Mouse (Mus musculus) hindbrain, embryonic 15.5 days (tissue): ENCODE measurements around the gene Adcyap1r1. TPM values are rescaled to one million over a fixed set of nuclear protein-coding genes. Genes with fewer than 3 reads are reported as not detected.

Source experiments
- ATAC-seq: fragments of 200-750 bp; cut with Nextera tagmentation; 2 replicates; pipeline ENCODE4 v1.8.0; 2017; ENCODE audit warnings: low read depth, moderate number of reproducible peaks, moderate TSS enrichment; ENCODE audit not compliant: low FRiP score
- H3K27ac ChIP-seq: fragments of 300-500 bp; sonication (generic); replicated peaks from 2 replicates; pipeline ENCODE4 v1.5.1; 2015; ENCODE audit warnings: mild to moderate bottlenecking, inconsistent platforms
- H3K27me3 ChIP-seq: fragments of 300-500 bp; sonication (generic); 2 replicates; pipeline ENCODE4 v1.6.1; 2015; ENCODE audit warnings: control low read depth, inconsistent platforms
- H3K36me3 ChIP-seq: fragments of 300-500 bp; sonication (generic); 2 replicates; pipeline ENCODE4 v1.6.1; 2015; ENCODE audit warnings: control low read depth, inconsistent platforms
- H3K4me1 ChIP-seq: fragments of 300-500 bp; sonication (generic); replicated peaks from 2 replicates; pipeline ENCODE4 v1.6.1; 2015; ENCODE audit warnings: control low read depth, inconsistent platforms
- H3K4me2 ChIP-seq: fragments of 300-500 bp; sonication (generic); 2 replicates; pipeline ENCODE4 v1.6.1; 2015; ENCODE audit warnings: moderate library complexity, mild to moderate bottlenecking, inconsistent platforms
- H3K4me3 ChIP-seq: fragments of 300-500 bp; sonication (generic); 2 replicates; pipeline ENCODE4 v1.5.1; 2015; ENCODE audit warnings: mild to moderate bottlenecking, inconsistent platforms
- H3K9ac ChIP-seq: fragments of 300-500 bp; sonication (generic); 2 replicates; pipeline ENCODE4 v1.6.1; 2015; ENCODE audit warnings: inconsistent platforms
- H3K9me3 ChIP-seq: fragments of 300-500 bp; sonication (generic); 2 replicates; pipeline ENCODE4 v1.6.1; 2016; ENCODE audit warnings: control low read depth, inconsistent platforms
- WGBS: fragments of 180-500 bp; shearing (Covaris S2); methylation state at CpG from one replicate; pipeline ENCODE4 v1.1.7; 2015; 5-methylcytosine and 5-hydroxymethylcytosine counted together
- polyA plus RNA-seq: library from polyadenylated mRNA; unstranded; fragments of >200 nt; fragmentation: Nextera tagmentation; extraction: Ambion mirVana; gene quantifications from 2 replicates; pipeline ENCODE4 v1.2.1, GENCODE M21; 2015

The Adcyap1r1 gene
- polyA plus RNA-seq, 1 experiment from 2014 or later, result 64.1 TPM

DNA sequence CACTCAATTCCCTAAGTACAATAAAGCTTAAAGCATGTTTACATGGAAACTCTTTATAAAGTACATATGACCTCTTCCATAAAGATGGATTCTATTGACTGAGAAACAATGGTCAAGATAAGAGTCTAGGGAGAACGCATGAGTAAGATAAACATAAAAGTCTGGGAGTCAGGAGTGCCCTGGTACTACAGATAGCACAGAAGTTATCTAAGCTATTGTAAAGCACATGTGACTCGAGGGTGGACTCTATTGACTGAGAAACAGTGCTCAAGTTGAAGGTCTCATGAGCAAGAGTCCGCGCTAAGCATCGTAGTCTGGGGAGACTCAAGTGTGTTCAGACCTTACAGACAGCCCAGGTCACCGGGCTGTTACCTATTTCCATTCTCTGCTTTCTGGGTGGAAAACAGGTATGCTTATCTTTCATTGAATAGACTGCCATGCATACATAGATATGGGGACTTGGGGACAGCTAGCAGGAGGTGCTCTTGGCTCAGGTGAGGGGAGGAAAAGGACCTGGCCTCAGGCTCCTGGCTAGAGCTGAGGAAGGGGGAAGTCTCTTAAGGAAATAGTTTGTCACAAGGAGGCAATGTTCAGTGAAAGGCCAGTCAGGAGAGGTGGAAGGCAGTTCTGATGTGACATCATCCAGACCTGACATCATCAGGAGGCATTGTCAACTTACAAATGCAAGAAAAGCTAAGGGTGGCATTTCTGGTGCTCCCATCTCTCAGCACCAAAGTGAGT lies 57.5 kb downstream of the Adcyap1r1 start:
- no peak for ATAC-seq
- no peak overlapping the region for H3K4me3 ChIP-seq
- no peak overlapping the region for H3K4me2 ChIP-seq
- peaks cover 7% of the 10 kb centered on the region; the same call in 1 of the 2 replicates for H3K4me1 ChIP-seq
- WGBS, result 85% methylated on average over 6 of the region's 6 CpGs
- H3K9me3 ChIP-seq, result no peaks in the 10 kb centered on the region
- no peak overlapping the region for H3K9ac ChIP-seq
- no peaks in the 10 kb centered on the region for H3K27me3 ChIP-seq
- no peaks in the 10 kb centered on the region for H3K36me3 ChIP-seq
- H3K27ac ChIP-seq, result no peak overlapping the region

DNA sequence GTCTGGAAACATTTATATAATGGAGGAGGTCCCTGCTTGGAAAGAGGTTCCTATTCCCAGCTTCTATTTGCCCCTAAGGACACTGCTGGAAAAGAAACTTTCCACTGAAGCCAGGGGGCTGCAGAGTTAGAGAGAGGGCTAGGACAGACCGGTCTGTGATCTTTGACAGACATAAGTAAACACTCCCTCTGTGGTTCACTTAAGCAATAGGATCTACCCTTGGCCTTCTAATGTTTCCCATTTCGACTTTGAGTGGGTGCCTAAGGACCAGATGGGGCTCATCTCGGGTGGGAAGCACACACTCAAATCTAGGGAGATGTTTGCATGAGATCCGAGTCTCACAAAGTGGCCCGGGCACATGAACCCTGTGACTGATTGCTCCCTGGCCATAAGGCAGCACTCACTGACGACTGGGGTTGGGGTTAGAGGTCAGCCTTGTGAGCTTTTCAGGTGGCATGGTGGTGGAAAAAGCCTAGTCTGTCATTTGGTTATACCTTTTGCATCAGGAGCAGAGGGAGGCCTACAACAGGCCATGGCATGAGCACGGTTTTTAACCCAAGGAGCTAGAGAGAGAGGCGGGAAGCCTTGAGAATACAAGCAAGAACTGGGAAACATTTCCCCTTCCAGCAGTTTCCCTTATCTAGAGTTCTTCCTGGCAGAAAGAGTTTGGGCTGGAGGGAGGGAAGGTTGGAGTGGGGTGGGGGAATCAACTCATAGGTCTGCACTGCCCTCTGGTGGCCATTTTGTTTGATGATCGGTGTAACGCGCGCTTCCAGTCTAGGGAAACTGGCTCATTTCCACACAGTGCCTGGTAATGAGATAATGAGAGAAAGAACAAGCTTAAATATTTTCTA lies 59.7 kb downstream of the Adcyap1r1 start:
- Histone ChIP-seq H3K36me3 (no peaks in the 10 kb centered on the region), H3K9ac (no peak overlapping the region), H3K4me2 (peak overlapping the region; percentile 16; the same call in 1 of the 2 replicates), H3K27me3 (no peaks in the 10 kb centered on the region), H3K4me1 (peaks cover 7% of the 10 kb centered on the region; the same call in 1 of the 2 replicates), H3K4me3 (no peak overlapping the region), H3K9me3 (peaks cover 5% of the 10 kb centered on the region; the same call in 1 of the 2 replicates), H3K27ac (no peak overlapping the region)
- 36% methylated on average over 12 of the region's 12 CpGs for WGBS
- peak; percentile 91 for ATAC-seq

DNA sequence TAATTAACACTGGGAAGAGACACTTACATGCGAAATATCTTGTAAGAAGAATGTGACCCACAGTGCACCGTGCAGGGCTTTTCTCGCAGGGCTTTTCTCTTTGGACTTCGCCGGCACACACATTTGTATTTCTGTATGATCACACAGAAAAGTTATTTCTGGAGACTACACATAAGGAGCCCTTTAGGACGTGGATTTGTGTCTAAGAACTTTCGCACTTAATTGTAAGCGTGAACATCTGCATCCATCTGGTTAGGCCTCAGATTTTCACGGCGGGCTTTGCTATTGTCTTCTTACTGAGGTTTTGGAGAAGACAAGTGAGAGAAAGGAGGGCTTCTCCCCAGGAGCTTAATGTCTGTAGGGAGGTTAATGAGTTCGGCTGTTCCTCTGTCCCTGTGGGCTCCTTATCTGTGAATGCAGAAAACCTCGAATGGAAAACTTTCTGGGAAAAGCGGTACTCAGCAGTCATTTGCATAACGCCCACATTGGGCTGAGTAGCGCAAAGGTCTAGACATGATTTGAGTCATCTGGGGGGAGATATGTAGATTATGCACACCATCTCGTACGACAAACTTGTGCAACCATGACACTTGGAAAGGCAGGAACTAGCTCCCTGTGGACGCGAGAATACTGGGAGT lies 60.4 kb downstream of the Adcyap1r1 start:
- Histone ChIP-seq H3K27me3 (no peaks in the 10 kb centered on the region), H3K9ac (no peak overlapping the region), H3K9me3 (peaks cover 5% of the 10 kb centered on the region; the same call in 1 of the 2 replicates), H3K4me2 (peak overlapping the region; percentile 16), H3K4me1 (peaks cover 7% of the 10 kb centered on the region; the same call in 1 of the 2 replicates), H3K4me3 (no peak overlapping the region), H3K36me3 (no peaks in the 10 kb centered on the region), H3K27ac (no peak overlapping the region)
- WGBS, result 25% methylated on average over 19 of the region's 19 CpGs
- peak; percentile 9; the same call in 1 of the 2 replicates for ATAC-seq

DNA sequence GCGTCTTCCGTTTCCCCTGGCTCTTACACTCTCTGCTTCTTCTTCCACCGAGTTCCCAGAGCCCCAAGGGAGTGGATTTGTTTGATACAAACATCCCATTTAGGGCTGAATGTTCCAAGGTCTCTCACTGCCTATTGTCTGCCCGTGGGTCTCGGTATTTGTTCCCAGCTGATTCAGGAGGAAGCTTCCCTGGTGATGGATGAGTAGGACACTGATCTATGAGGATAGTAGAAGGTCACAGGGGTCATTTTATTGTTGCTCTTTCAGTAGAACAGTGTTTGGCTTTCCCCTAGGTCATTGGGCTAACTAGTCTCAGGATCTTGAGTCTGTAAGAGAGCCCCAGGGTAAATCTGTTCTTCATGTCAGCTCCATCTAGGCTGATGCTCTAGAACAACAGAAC lies 61.7 kb downstream of the Adcyap1r1 start:
- H3K9ac ChIP-seq, result no peak overlapping the region
- no peak for ATAC-seq
- peaks cover 5% of the 10 kb centered on the region; the same call in 1 of the 2 replicates for H3K9me3 ChIP-seq
- no peak overlapping the region for H3K4me2 ChIP-seq
- H3K36me3 ChIP-seq, result no peaks in the 10 kb centered on the region
- H3K4me1 ChIP-seq, result peaks cover 7% of the 10 kb centered on the region; the same call in 1 of the 2 replicates
- no peak overlapping the region for H3K27ac ChIP-seq
- no peak overlapping the region for H3K4me3 ChIP-seq
- no peaks in the 10 kb centered on the region for H3K27me3 ChIP-seq
- 38% methylated on average over 5 of the region's 5 CpGs for WGBS

DNA sequence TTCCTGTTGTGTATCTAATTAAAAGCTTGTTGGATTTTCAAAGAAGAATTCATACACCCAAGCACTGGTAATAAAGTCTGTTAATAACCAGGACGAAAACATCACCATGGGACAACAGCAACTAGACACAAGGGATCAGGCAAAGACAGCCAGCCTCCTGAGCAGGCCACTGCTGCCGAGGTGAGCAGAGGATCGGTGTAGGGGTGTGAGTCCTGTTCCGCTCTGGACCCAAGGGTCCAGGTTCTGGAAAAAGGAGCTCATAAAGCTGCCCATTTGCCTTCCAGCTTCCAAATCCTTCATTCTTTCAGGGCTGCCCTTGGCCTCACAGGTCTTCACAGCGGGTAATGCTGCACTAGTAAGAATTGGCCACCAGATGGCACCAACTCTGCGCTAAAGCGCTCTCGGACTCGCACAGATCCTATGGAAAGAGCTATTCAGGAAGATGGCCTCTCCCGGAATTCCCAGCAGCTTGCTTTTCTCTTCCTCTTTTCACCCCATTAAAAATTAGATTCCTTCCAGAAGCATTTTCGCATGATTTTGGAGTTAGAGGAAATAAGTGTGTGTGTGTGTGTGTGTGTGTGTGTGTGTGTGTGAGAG lies 67.9 kb downstream of the Adcyap1r1 start:
- Histone ChIP-seq H3K9me3 (peaks cover 5% of the 10 kb centered on the region; the same call in 1 of the 2 replicates), H3K4me3 (no peak overlapping the region), H3K27ac (no peak overlapping the region), H3K4me1 (0 out of 2 replicates have a peak, but pooled peaks cover 6% of the 10 kb centered on the region), H3K9ac (no peak overlapping the region), H3K4me2 (peak overlapping the region; percentile 36), H3K36me3 (no peaks in the 10 kb centered on the region), H3K27me3 (no peaks in the 10 kb centered on the region)
- peak; percentile 94 for ATAC-seq
- WGBS, result 12% methylated on average over 11 of the region's 11 CpGs

DNA sequence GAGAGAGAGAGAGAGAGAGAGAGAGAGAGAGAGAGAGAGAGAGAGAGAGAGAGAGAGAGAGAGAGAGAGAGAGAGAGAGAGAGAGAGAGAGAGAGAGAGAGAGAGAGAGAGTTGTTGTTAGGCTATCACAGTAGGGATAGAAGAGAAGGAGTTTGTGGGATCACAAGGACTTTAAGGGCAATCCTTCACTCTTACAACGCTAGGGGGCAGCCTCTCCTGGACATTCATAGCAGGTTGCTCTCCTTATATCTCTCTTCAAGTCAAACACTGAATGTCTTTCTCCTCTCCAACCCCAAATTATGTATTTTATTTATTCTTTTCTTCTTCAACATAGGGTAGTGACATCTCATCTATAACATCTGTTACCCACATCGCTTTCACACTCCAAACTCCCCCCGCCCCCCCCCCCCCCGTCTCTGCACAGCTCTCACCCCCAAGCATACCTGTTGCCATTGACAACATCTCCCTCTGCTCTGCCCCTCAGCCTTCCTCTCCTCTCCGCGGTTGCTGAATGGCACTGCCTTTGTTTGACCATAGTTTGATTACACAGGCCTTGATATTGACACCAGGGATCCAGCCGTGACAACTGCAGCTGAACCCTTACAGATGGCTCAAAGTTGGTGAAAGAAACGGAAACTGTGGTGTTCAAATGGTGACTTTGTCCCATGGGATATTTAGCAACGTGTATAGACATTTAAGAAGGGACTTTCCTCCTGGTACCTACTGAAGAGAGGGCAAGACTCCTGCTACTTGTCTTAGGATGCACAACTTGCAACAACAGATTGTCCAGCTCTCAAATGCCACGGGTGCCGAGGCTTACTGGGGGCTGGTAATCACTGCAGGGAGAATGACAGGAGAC lies 68.7 kb downstream of the Adcyap1r1 start:
- 29% methylated on average over 11 of the region's 11 CpGs for WGBS
- no peak overlapping the region for H3K27ac ChIP-seq
- H3K9ac ChIP-seq, result no peak overlapping the region
- H3K4me3 ChIP-seq, result no peak overlapping the region
- no peaks in the 10 kb centered on the region for H3K27me3 ChIP-seq
- H3K4me1 ChIP-seq, result 0 out of 2 replicates have a peak, but pooled peaks cover 6% of the 10 kb centered on the region
- H3K36me3 ChIP-seq, result no peaks in the 10 kb centered on the region
- peak overlapping the region; percentile 36 for H3K4me2 ChIP-seq
- ATAC-seq, result peak; percentile 86
- no peaks in the 10 kb centered on the region for H3K9me3 ChIP-seq

DNA sequence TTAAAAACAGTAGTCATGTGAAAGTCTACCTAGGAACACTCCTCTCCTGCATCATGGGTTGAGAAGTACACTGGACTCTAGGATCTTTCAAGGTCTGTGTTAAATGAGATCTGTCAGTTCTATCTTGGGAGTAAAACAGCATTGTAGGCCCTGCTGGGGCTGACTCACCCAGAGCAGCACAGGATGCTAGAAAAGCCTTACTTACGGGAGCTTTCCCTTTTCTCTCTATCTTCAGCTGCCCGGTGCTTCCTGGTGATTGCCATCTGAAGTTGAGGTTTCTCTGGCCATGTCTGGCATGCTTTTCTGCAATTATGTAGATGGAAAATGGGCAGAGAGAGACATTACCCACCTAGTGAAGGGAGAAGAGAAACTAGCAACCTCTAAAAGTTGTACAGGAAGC lies 84.7 kb downstream of the Adcyap1r1 start:
- ATAC-seq, result no peak
- H3K27me3 ChIP-seq, result 0 out of 2 replicates have a peak, but pooled peaks cover 5% of the 10 kb centered on the region
- H3K27ac ChIP-seq, result no peak overlapping the region
- H3K4me2 ChIP-seq, result no peak overlapping the region
- H3K4me3 ChIP-seq, result no peak overlapping the region
- H3K4me1 ChIP-seq, result peaks cover 11% of the 10 kb centered on the region
- H3K36me3 ChIP-seq, result no peaks in the 10 kb centered on the region
- WGBS, result 87% methylated on average over 2 of the region's 2 CpGs
- H3K9me3 ChIP-seq, result no peaks in the 10 kb centered on the region
- H3K9ac ChIP-seq, result no peak overlapping the region

GRCm38 (mm10) chr6:55539196-55539595 lies 87.4 kb downstream of the Adcyap1r1 start:
- Histone ChIP-seq H3K27me3 (0 out of 2 replicates have a peak, but pooled peaks cover 5% of the 10 kb centered on the region), H3K27ac (no peak overlapping the region), H3K4me1 (peaks cover 11% of the 10 kb centered on the region), H3K9me3 (no peaks in the 10 kb centered on the region), H3K4me3 (no peak overlapping the region), H3K4me2 (peak overlapping the region; percentile 39), H3K36me3 (no peaks in the 10 kb centered on the region), H3K9ac (no peak overlapping the region)
- WGBS, result 16% methylated on average over 10 of the region's 10 CpGs
- ATAC-seq, result peak; percentile 83; the same call in 1 of the 2 replicates

- Histone ChIP-seq H3K36me3 (no peaks in the 10 kb centered on the region), H3K27ac (no peak overlapping the region), H3K4me1 (peaks cover 11% of the 10 kb centered on the region), H3K4me3 (no peak overlapping the region), H3K27me3 (0 out of 2 replicates have a peak, but pooled peaks cover 5% of the 10 kb centered on the region), H3K9me3 (no peaks in the 10 kb centered on the region), H3K9ac (no peak overlapping the region), H3K4me2 (no peak overlapping the region)
- ATAC-seq, result no peak
- 53% methylated on average over 3 of the region's 3 CpGs for WGBS
Measured at GRCm38 (mm10) chr6:55542359-55542758, 90.6 kb downstream of the Adcyap1r1 start.

GRCm38 (mm10) chr6:55543345-55543744 lies 91.6 kb downstream of the Adcyap1r1 start:
- no peak overlapping the region for H3K4me2 ChIP-seq
- no peak overlapping the region for H3K9ac ChIP-seq
- 89% methylated on average over 4 of the region's 4 CpGs for WGBS
- H3K27me3 ChIP-seq, result 0 out of 2 replicates have a peak, but pooled peaks cover 5% of the 10 kb centered on the region
- no peaks in the 10 kb centered on the region for H3K9me3 ChIP-seq
- peaks cover 11% of the 10 kb centered on the region for H3K4me1 ChIP-seq
- no peak for ATAC-seq
- no peaks in the 10 kb centered on the region for H3K36me3 ChIP-seq
- no peak overlapping the region for H3K27ac ChIP-seq
- H3K4me3 ChIP-seq, result no peak overlapping the region
